Mouse (Mus musculus) lung, adult 2 months (tissue): ENCODE measurements around the gene Gcnt3.

Source experiments
- CTCF ChIP-seq: fragments of 200-500 bp; IDR thresholded peaks from 2 replicates; pipeline ENCODE4 v1.5.1; 2011; ENCODE audit warnings: mild to moderate bottlenecking, low read length, control low read depth; ENCODE audit not compliant: insufficient read depth
- POLR2A ChIP-seq: fragments of 200-500 bp; IDR thresholded peaks from 2 replicates; pipeline ENCODE4 v1.6.1; 2011; ENCODE audit warnings: low read depth, mild to moderate bottlenecking, control low read depth, low read length, borderline replicate concordance; ENCODE audit errors: extremely low read depth

- TF ChIP-seq CTCF (no peak), POLR2A (no peak)
Observed at GRCm38 (mm10) chr9:70049839-70050238, 12.0 kb upstream of the Gcnt3 start.
